Mouse (Mus musculus) MEL (cell line): ENCODE results near the gene Serpini2. TPM values are rescaled to one million over a fixed set of nuclear protein-coding genes. Genes with fewer than 3 reads are reported as not detected.

Experiments used
- DNase-seq: peaks from one replicate; pipeline ENCODE4 v3.0.0; 2011; ENCODE audit warnings: low read depth, low spot score
- H3K27ac ChIP-seq: 2 replicates; pipeline ENCODE4 v1.5.1; 2012; ENCODE audit warnings: low read depth, mild to moderate bottlenecking, control low read depth, low read length, moderate library complexity; ENCODE audit not compliant: control insufficient read depth
- H3K27me3 ChIP-seq, 2 experiments: fragments of 150-350 bp in 1 of 2; sonication (generic) in 1 of 2; 2 replicates each; pipeline ENCODE4 v1.6.1; 2012; ENCODE audit warnings: low read length in 2 of 2, mild to moderate bottlenecking in 2 of 2, improper control_type of control experiment in 1 of 2, moderate library complexity in 1 of 2; ENCODE audit not compliant: insufficient read depth in 2 of 2, control insufficient read depth in 1 of 2
- H3K36me3 ChIP-seq, 2 experiments: 2 replicates each; pipeline ENCODE4 v1.6.1; 2012 to 2014; ENCODE audit warnings: low read length in 2 of 2, improper control_type of control experiment in 1 of 2, inconsistent platforms in 1 of 2, mild to moderate bottlenecking in 1 of 2; ENCODE audit not compliant: insufficient read depth in 2 of 2, control insufficient read depth in 1 of 2
- H3K4me1 ChIP-seq, 2 experiments: fragments of 150-350 bp in 1 of 2; sonication (generic) in 1 of 2; 2 replicates each; pipeline ENCODE4 v1.6.1; 2012; ENCODE audit warnings: low read length in 2 of 2, improper control_type of control experiment in 1 of 2, mild to moderate bottlenecking in 1 of 2; ENCODE audit not compliant: insufficient read depth in 2 of 2, control insufficient read depth in 1 of 2
- H3K4me3 ChIP-seq, 2 experiments: fragments of 150-350 bp in 1 of 2; sonication (generic) in 1 of 2; 2 replicates each; pipeline ENCODE4 v1.5.1; 2012; ENCODE audit warnings: low read depth in 2 of 2, low read length in 2 of 2, mild to moderate bottlenecking in 2 of 2, moderate library complexity in 2 of 2, control low read depth in 1 of 2, improper control_type of control experiment in 1 of 2; ENCODE audit not compliant: control insufficient read depth in 1 of 2, insufficient read depth in 1 of 2
- H3K79me2 ChIP-seq: 2 replicates; pipeline ENCODE4 v1.6.1; 2012; ENCODE audit warnings: mild to moderate bottlenecking, low read length, moderate library complexity; ENCODE audit not compliant: control insufficient read depth, poor library complexity, insufficient read depth
- H3K9ac ChIP-seq: 2 replicates; pipeline ENCODE4 v1.6.1; 2012; ENCODE audit warnings: low read depth, mild to moderate bottlenecking, control low read depth, low read length, moderate library complexity; ENCODE audit not compliant: control insufficient read depth, poor library complexity, severe bottlenecking
- H3K9me3 ChIP-seq: fragments of 150-350 bp; sonication (generic); replicated peaks from 2 replicates; pipeline ENCODE4 v1.6.1; 2012; ENCODE audit warnings: mild to moderate bottlenecking, low read length, improper control_type of control experiment, moderate library complexity; ENCODE audit not compliant: insufficient read depth
- BHLHE40 ChIP-seq: IDR thresholded peaks from 2 replicates; pipeline ENCODE4 v1.6.1; 2012; ENCODE audit warnings: low read depth, mild to moderate bottlenecking, inconsistent platforms, low read length, improper control_type of control experiment, borderline replicate concordance
- CHD1 ChIP-seq: IDR thresholded peaks from 2 replicates; pipeline ENCODE4 v1.6.1; 2012; ENCODE audit warnings: low read depth, mild to moderate bottlenecking, inconsistent platforms, low read length, improper control_type of control experiment
- CHD2 ChIP-seq: IDR thresholded peaks from 2 replicates; pipeline ENCODE4 v1.6.1; 2011; ENCODE audit warnings: low read length, improper control_type of control experiment
- CTCF ChIP-seq, 3 experiments: IDR thresholded peaks in 2 of 3; conservative IDR thresholded peaks in 1 of 3; 2 replicates each; pipeline ENCODE4 v1.5.1; 2011 to 2012; ENCODE audit warnings: low read length in 3 of 3, low read depth in 2 of 3, mild to moderate bottlenecking in 2 of 3, improper control_type of control experiment in 1 of 3, inconsistent platforms in 1 of 3, mixed read lengths in 1 of 3, moderate library complexity in 1 of 3; ENCODE audit not compliant: control insufficient read depth in 1 of 3, insufficient read depth in 1 of 3, poor library complexity in 1 of 3, severe bottlenecking in 1 of 3
- E2F4 ChIP-seq: IDR thresholded peaks from 2 replicates; pipeline ENCODE4 v1.6.1; 2011; ENCODE audit warnings: low read depth, low read length, improper control_type of control experiment, borderline replicate concordance
- ELF1 ChIP-seq: IDR thresholded peaks from 2 replicates; pipeline ENCODE4 v1.6.1; 2014; ENCODE audit warnings: low read depth, mild to moderate bottlenecking, inconsistent platforms, low read length, improper control_type of control experiment, moderate library complexity
- HCFC1 ChIP-seq: IDR thresholded peaks from 2 replicates; pipeline ENCODE4 v1.6.1; 2012; ENCODE audit warnings: low read depth, mild to moderate bottlenecking, inconsistent platforms, low read length, improper control_type of control experiment, moderate library complexity
- JUND ChIP-seq: IDR thresholded peaks from 2 replicates; pipeline ENCODE4 v1.6.1; 2011; ENCODE audit warnings: low read depth, mild to moderate bottlenecking, improper control_type of control experiment, low read length
- MAFK ChIP-seq: IDR thresholded peaks from 2 replicates; pipeline ENCODE4 v1.6.1; 2011; ENCODE audit warnings: low read depth, mild to moderate bottlenecking, low read length, improper control_type of control experiment, borderline replicate concordance
- MAZ ChIP-seq: IDR thresholded peaks from 2 replicates; pipeline ENCODE4 v1.6.1; 2012; ENCODE audit warnings: low read depth, mild to moderate bottlenecking, inconsistent platforms, low read length, improper control_type of control experiment
- MYB ChIP-seq: IDR thresholded peaks from 2 replicates; pipeline ENCODE4 v1.6.1; 2011; ENCODE audit warnings: mild to moderate bottlenecking, low read depth, low read length, improper control_type of control experiment
- MYC ChIP-seq: IDR thresholded peaks from 2 replicates; pipeline ENCODE4 v1.6.1; 2011; ENCODE audit warnings: low read depth, mild to moderate bottlenecking, low read length, improper control_type of control experiment, moderate library complexity
- NELFE ChIP-seq: IDR thresholded peaks from 2 replicates; pipeline ENCODE4 v1.6.1; 2011; ENCODE audit warnings: low read depth, low read length, improper control_type of control experiment
- NRF1 ChIP-seq: IDR thresholded peaks from 2 replicates; pipeline ENCODE4 v1.6.1; 2014; ENCODE audit warnings: low read depth, mild to moderate bottlenecking, inconsistent platforms, low read length, improper control_type of control experiment, moderate library complexity; ENCODE audit not compliant: poor library complexity, insufficient read depth, severe bottlenecking
- POLR2A ChIP-seq, 2 experiments: IDR thresholded peaks; 2 replicates each; pipeline ENCODE4 v1.6.1; 2011 to 2012; ENCODE audit warnings: low read length in 2 of 2, mild to moderate bottlenecking in 2 of 2, control low read depth in 1 of 2, improper control_type of control experiment in 1 of 2, low read depth in 1 of 2, moderate library complexity in 1 of 2; ENCODE audit not compliant: control insufficient read depth in 1 of 2, insufficient read depth in 1 of 2, poor library complexity in 1 of 2
- POLR2AphosphoS2 ChIP-seq: IDR thresholded peaks from 2 replicates; pipeline ENCODE4 v1.6.1; 2011; ENCODE audit warnings: low read length, improper control_type of control experiment
- POLR2AphosphoS5 ChIP-seq: IDR thresholded peaks from 2 replicates; pipeline ENCODE4 v1.6.1; 2012; ENCODE audit warnings: low read depth, borderline replicate concordance, mild to moderate bottlenecking, inconsistent platforms, low read length, moderate library complexity, mixed read lengths
- RAD21 ChIP-seq: IDR thresholded peaks from 2 replicates; pipeline ENCODE4 v1.6.1; 2011; ENCODE audit warnings: mild to moderate bottlenecking, low read depth, low read length, improper control_type of control experiment
- RCOR1 ChIP-seq: IDR thresholded peaks from 2 replicates; pipeline ENCODE4 v1.6.1; 2012; ENCODE audit warnings: low read depth, mild to moderate bottlenecking, inconsistent platforms, low read length, improper control_type of control experiment
- SIN3A ChIP-seq: IDR thresholded peaks from 2 replicates; pipeline ENCODE4 v1.6.1; 2012; ENCODE audit warnings: low read length, improper control_type of control experiment, inconsistent platforms
- SMC3 ChIP-seq: IDR thresholded peaks from 2 replicates; pipeline ENCODE4 v1.6.1; 2011; ENCODE audit warnings: low read depth, low read length, improper control_type of control experiment
- TAL1 ChIP-seq: IDR thresholded peaks from 2 replicates; pipeline ENCODE4 v1.6.1; 2012; ENCODE audit warnings: mild to moderate bottlenecking, inconsistent platforms, low read length, moderate library complexity, mixed read lengths
- TCF12 ChIP-seq: IDR thresholded peaks from 2 replicates; pipeline ENCODE4 v1.6.1; 2014; ENCODE audit warnings: low read depth, mild to moderate bottlenecking, inconsistent platforms, low read length, improper control_type of control experiment, moderate library complexity
- UBTF ChIP-seq: IDR thresholded peaks from 2 replicates; pipeline ENCODE4 v1.6.1; 2012; ENCODE audit warnings: low read depth, mild to moderate bottlenecking, inconsistent platforms, low read length, improper control_type of control experiment, moderate library complexity, borderline replicate concordance; ENCODE audit not compliant: insufficient read depth
- USF1 ChIP-seq: IDR thresholded peaks from 2 replicates; pipeline ENCODE4 v1.6.1; 2014; ENCODE audit warnings: low read depth, mild to moderate bottlenecking, inconsistent platforms, low read length, improper control_type of control experiment, moderate library complexity
- USF2 ChIP-seq, 2 experiments: IDR thresholded peaks; 2 replicates each; pipeline ENCODE4 v1.6.1; 2011 to 2012; ENCODE audit warnings: improper control_type of control experiment in 2 of 2, low read length in 2 of 2, borderline replicate concordance in 1 of 2, inconsistent platforms in 1 of 2, low read depth in 1 of 2, mild to moderate bottlenecking in 1 of 2; ENCODE audit not compliant: insufficient read depth in 1 of 2
- ZKSCAN1 ChIP-seq: IDR thresholded peaks from 2 replicates; pipeline ENCODE4 v1.6.1; 2012; ENCODE audit warnings: low read depth, mild to moderate bottlenecking, inconsistent platforms, low read length, improper control_type of control experiment, moderate library complexity
- ZMIZ1 ChIP-seq: IDR thresholded peaks from 2 replicates; pipeline ENCODE4 v1.6.1; 2012; ENCODE audit warnings: low read depth, mild to moderate bottlenecking, inconsistent platforms, low read length, improper control_type of control experiment, moderate library complexity
- polyA plus RNA-seq, 2 experiments: library from polyadenylated mRNA; stranded (reverse) in 1 of 2; unstranded in 1 of 2; fragments of >175 nt in 1 of 2; fragments of >200 nt in 1 of 2; gene quantifications; 2 replicates each; pipeline versions ENCODE4 v1.2.1 to v1.2.4; 2012; ENCODE audit warnings: low replicate concordance in 2 of 2, low read depth in 1 of 2; ENCODE audit not compliant: insufficient read length in 2 of 2, insufficient read depth in 1 of 2, missing spikeins in 1 of 2
- total RNA-seq: library from RNA; depleted of rRNA; stranded (reverse); fragments of 300-350 nt; gene quantifications from 2 replicates; pipeline ENCODE4 v1.2.3, GENCODE M21; 2012; rRNA removed

The Serpini2 gene
- total RNA-seq (not detected in 2 replicates), polyA plus RNA-seq (not detected)

GRCm38 (mm10) chr3:75269978-75270377 lies at the start of gene Serpini2:
Gene Serpini2 (minus strand): TSS chr3:75270078.
- no peaks in the 10 kb centered on the region for H3K4me1 ChIP-seq
- no peak within 1 kb of the TSS for H3K4me3 ChIP-seq
- H3K27ac ChIP-seq, result no peak within 1 kb of the TSS
- H3K9ac ChIP-seq, result no peak within 1 kb of the TSS
- no peaks in the 10 kb centered on the region for H3K27me3 ChIP-seq
- no peaks in the 10 kb centered on the region for H3K36me3 ChIP-seq
- no peaks in the 10 kb centered on the region for H3K9me3 ChIP-seq
- DNase-seq, result no peak
- no peaks in the 10 kb centered on the region for H3K79me2 ChIP-seq
- no peak for TF ChIP-seq NRF1
- TF ChIP-seq E2F4, result no peak
- no peak for TF ChIP-seq USF2 (IDR thresholded peaks at IDR 0.05; ENCODE audit: borderline replicate concordance in 1 of 2, insufficient read depth in 1 of 2, low read depth in 1 of 2, low read length in 2 of 2)
- no peak for TF ChIP-seq ELF1
- TF ChIP-seq RAD21, result no peak
- no peak for TF ChIP-seq NELFE
- no peak for TF ChIP-seq ZMIZ1
- TF ChIP-seq MYB, result no peak
- no peak for TF ChIP-seq TAL1
- TF ChIP-seq CHD2, result no peak
- TF ChIP-seq MAFK, result no peak
- TF ChIP-seq ZKSCAN1, result no peak
- no peak for TF ChIP-seq BHLHE40
- no peak for TF ChIP-seq SIN3A
- no peak for TF ChIP-seq HCFC1
- no peak for TF ChIP-seq POLR2AphosphoS5
- TF ChIP-seq UBTF, result no peak
- TF ChIP-seq POLR2A (IDR thresholded peaks at IDR 0.05; ENCODE audit: control insufficient read depth in 1 of 2, insufficient read depth in 1 of 2, low read depth in 1 of 2, low read length in 2 of 2, poor library complexity in 1 of 2), result no peak

- no peaks in the 10 kb centered on the region; a peak in 1 of 4 replicates for H3K27me3 ChIP-seq
- H3K4me3 ChIP-seq, result no peak overlapping the region
- DNase-seq, result no peak
- TF ChIP-seq POLR2AphosphoS2, result no peak
- no peak for TF ChIP-seq MAFK
- TF ChIP-seq TCF12, result no peak
- TF ChIP-seq MYC, result no peak
- no peak for TF ChIP-seq BHLHE40
- TF ChIP-seq CTCF (IDR thresholded peaks at IDR 0.05 in 2 of 3, conservative IDR thresholded peaks at IDR 0.05 in 1 of 3; ENCODE audit: control insufficient read depth in 1 of 3, insufficient read depth in 1 of 3, low read depth in 2 of 3, low read length in 3 of 3, poor library complexity in 1 of 3, severe bottlenecking in 1 of 3), result no peak
- TF ChIP-seq USF1, result no peak
- TF ChIP-seq TAL1, result no peak
- no peak for TF ChIP-seq SMC3
- TF ChIP-seq E2F4, result no peak
- TF ChIP-seq RCOR1, result no peak
- TF ChIP-seq ZMIZ1, result no peak
- no peak for TF ChIP-seq MYB
- TF ChIP-seq MAZ, result no peak
- no peak for TF ChIP-seq RAD21
- TF ChIP-seq JUND, result no peak
- no peak for TF ChIP-seq CHD1
- TF ChIP-seq ELF1, result no peak
- TF ChIP-seq, all 39 proteins: peak for 0
- no peaks in the 10 kb centered on the region for H3K79me2 ChIP-seq
- H3K9ac ChIP-seq, result no peak overlapping the region
- no peak overlapping the region for H3K27ac ChIP-seq
- H3K4me1 ChIP-seq, result no peaks in the 10 kb centered on the region
- no peaks in the 10 kb centered on the region for H3K36me3 ChIP-seq
- H3K9me3 ChIP-seq, result no peaks in the 10 kb centered on the region
Measured at GRCm38 (mm10) chr3:75308861-75309260, 39.0 kb upstream of the Serpini2 start.
